Mouse (Mus musculus) CH12F3 (cell line): Measurements from ENCODE around the gene Cyp11a1.

Source experiments
- in situ Hi-C: fragments of 300-500 bp; cut with MboI; formaldehyde crosslinking; loops from 2 replicates; pipeline ENCODE4 v1.14.3; 2020; ENCODE audit warnings: low sequenced_read_pairs

The Cyp11a1 gene

GRCm38 (mm10) chr9:58005753-58006461, at the start of gene Cyp11a1:
Gene Cyp11a1 (plus strand): TSS chr9:58006411.
- in situ Hi-C loops: no loop called here

GRCm38 (mm10) chr9:57956838-57957236, 49.4 kb upstream of the Cyp11a1 start:
- in situ Hi-C loops: no loop called here

- in situ Hi-C loops: no loop called here
These were observed 47.6 kb upstream of the Cyp11a1 start for GRCm38 (mm10) chr9:57958615-57959014.

- in situ Hi-C loops: no loop called here
These were observed 46.8 kb upstream of the Cyp11a1 start for GRCm38 (mm10) chr9:57959399-57959798.

GRCm38 (mm10) chr9:57959886-57960866, 46.0 kb upstream of the Cyp11a1 start:
- in situ Hi-C loops: no loop called here

- in situ Hi-C loops: no loop called here
These were observed 45.0 kb upstream of the Cyp11a1 start for GRCm38 (mm10) chr9:57961226-57961625.

- in situ Hi-C loops: no loop called here
These were observed 44.1 kb upstream of the Cyp11a1 start for GRCm38 (mm10) chr9:57961863-57962778.

GRCm38 (mm10) chr9:57963249-57963997, 42.8 kb upstream of the Cyp11a1 start:
- in situ Hi-C loops: no loop called here

- in situ Hi-C loops: no loop called here
These were observed 42.2 kb upstream of the Cyp11a1 start for GRCm38 (mm10) chr9:57963998-57964395.

GRCm38 (mm10) chr9:57964528-57965250, 41.5 kb upstream of the Cyp11a1 start:
- in situ Hi-C loops: no loop called here

GRCm38 (mm10) chr9:57965281-57966185, 40.7 kb upstream of the Cyp11a1 start:
- in situ Hi-C loops: no loop called here

- in situ Hi-C loops: no loop called here
These were observed 38.8 kb upstream of the Cyp11a1 start for GRCm38 (mm10) chr9:57967237-57967960.

- in situ Hi-C loops: no loop called here
These were observed 37.9 kb upstream of the Cyp11a1 start for GRCm38 (mm10) chr9:57968166-57968771.

GRCm38 (mm10) chr9:57968783-57969542, 37.2 kb upstream of the Cyp11a1 start:
- in situ Hi-C loops: no loop called here

- in situ Hi-C loops: no loop called here
These were observed 36.3 kb upstream of the Cyp11a1 start for GRCm38 (mm10) chr9:57969736-57970495.

- in situ Hi-C loops: no loop called here
These were observed 34.8 kb upstream of the Cyp11a1 start for GRCm38 (mm10) chr9:57971413-57971812.
